Mouse (Mus musculus): ENCODE results near the gene Tas1r2. TPM values are rescaled to one million over a fixed set of nuclear protein-coding genes. Genes with fewer than 3 reads are reported as not detected.

Tas1r2 gene
- total RNA-seq, 2 experiments from 2014 or later, result not detected

- no peak for DNase-seq
- intact Hi-C loops (cut with DNase I), result no loop called here
Measured at GRCm38 (mm10) chr4:139702914-139703313, 49.6 kb downstream of the Tas1r2 start.

GRCm38 (mm10) chr4:139703468-139703867 lies 50.1 kb downstream of the Tas1r2 start:
- DNase-seq, result no peak
- intact Hi-C loops (cut with DNase I), result no loop called here

- DNase-seq, result no peak
Measured at GRCm38 (mm10) chr4:139705986-139706385, 52.6 kb downstream of the Tas1r2 start.

DNA sequence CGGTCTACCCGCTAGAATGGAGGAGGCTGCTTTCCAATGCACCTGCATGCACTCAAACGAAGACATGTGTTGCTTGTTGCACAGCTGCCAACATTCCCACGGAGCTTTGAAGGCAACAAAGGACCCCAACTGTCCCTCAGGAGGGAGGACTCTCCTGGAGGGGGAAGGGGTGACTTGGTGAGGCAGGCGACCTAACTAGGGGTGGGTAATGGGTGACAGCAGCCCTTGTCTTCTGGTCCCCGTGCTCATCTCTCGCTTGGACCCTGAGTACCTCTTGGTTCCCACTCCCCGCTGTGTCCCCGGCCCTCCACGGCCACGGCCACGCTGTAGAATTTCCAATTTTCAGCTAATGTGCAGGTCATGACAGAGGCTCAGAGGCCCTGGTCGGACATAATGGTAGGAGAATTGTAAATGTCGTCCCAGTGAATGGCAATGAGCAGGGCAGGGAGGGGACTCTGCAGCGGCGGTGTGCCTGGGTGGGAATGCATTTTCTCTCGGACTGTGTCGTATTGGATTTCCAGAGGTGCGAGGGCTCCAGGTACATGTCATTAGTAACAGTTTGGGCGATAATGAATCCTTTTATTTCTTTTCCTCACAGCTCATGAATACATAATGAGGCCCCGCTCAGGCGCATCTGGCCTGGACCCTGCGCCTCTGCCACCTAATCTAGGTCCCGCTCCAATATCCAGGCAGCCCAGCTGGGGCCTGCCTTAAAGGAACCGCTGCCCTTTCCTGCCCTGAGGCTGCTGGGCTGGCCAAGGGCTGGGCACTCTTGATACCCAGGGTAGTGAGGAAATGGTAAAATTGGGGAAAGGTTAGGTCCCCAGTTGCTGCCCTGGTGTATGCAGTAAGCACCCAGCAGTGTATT lies 57.4 kb downstream of the Tas1r2 start:
- intact Hi-C loops (cut with DNase I), result no loop called here

More at GRCm38 (mm10) chr4:139705986-139706385, 52.6 kb downstream of the Tas1r2 start:
- intact Hi-C loops (cut with DNase I), result no loop called here

DNA sequence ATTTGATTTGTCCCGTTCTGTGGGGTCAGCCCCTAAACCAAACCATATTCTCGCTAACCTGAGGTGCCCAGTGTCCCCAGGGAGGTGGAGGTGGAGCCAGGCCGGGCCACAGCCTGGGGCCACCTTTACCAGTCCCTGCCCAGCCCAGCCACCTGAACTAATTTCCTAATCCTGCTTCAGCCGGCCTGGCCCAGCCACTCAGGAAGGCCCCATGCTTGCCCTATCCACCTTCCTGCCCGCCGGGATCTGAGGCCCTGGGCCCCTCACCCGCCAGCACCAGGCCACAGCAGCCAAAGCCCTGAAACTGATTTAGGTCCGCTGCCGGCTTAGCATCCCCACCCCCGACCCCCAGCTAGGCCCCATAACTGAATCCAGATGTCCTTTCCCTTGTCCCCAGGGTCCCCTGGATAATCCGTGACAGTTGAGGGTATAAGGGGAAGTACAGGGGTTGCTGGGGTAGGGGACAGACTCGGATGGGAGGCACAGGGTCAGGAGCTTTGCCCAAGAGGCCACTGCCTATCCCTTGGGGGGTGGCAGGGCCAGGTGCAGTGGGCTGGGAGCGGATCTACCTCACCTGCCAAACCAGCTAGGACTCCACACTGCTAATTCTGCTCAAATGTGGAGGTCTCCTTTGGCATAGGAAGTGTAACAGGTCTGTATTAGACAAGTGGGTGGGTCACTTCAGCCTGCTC lies 62.0 kb downstream of the Tas1r2 start:
- DNase-seq, result no peak
- intact Hi-C loops (cut with DNase I), result no loop called here

More for the DNA sequence above, 57.4 kb downstream of the Tas1r2 start:
- no peak for DNase-seq

- intact Hi-C loops (cut with DNase I), result no loop called here
- no peak for DNase-seq
Measured at GRCm38 (mm10) chr4:139716477-139717169, 63.3 kb downstream of the Tas1r2 start.

- intact Hi-C loops (cut with DNase I), result no loop called here
- DNase-seq, result no peak
Measured at GRCm38 (mm10) chr4:139718978-139719377, 65.6 kb downstream of the Tas1r2 start.

Small RNA genes within 50 kb of the gene (microRNA-seq; reads per million reads assigned to microRNA genes)
- 0 to 0.74 reads per million in 2 experiments for gene Mir7020

Other genes starting within 250 kb of the Tas1r2 start
- 1 to 10 TPM; 2.0 to 2.1 TPM for gene Iffo2, start 123.0 kb upstream of the Tas1r2 start, total RNA-seq (2021)
- gene Gm21969, start 50.4 kb upstream of the Tas1r2 start, total RNA-seq (2021), result not detected
- gene Aldh4a1, start 30.7 kb upstream of the Tas1r2 start, total RNA-seq (2021), result 10 to 100 TPM; 63.9 to 75.8 TPM
- gene Pax7, start 180.0 kb downstream of the Tas1r2 start, total RNA-seq (2021), result 1 to 10 TPM; 1.7 to 3.1 TPM